Mouse (Mus musculus) adrenal gland, adult 2 months (tissue): ENCODE measurements at regions not wholly inside any gene's neighbourhood (a gene's known extent, or its start where the extent isn't known, plus 50 kb on each side); places are given as distances from the start of the nearest gene placed in this dataset.

Source experiments
- DNase-seq: peaks from one replicate; pipeline ENCODE4 v3.0.0; 2021

GRCm38 (mm10) chr13:37468304-37469178 lies 123.5 kb downstream of the Ly86 start:
- DNase-seq = no peak

- DNase-seq = no peak
Observed at GRCm38 (mm10) chr13:37470230-37470907, 125.4 kb downstream of the Ly86 start.

GRCm38 (mm10) chr13:37473359-37473758 lies 128.4 kb downstream of the Ly86 start:
- DNase-seq = no peak

- no peak for DNase-seq
Observed at GRCm38 (mm10) chr13:37475804-37476203, 130.8 kb downstream of the Ly86 start.

GRCm38 (mm10) chr13:37476256-37477053 lies 131.4 kb downstream of the Ly86 start:
- peak; percentile 19 for DNase-seq

GRCm38 (mm10) chr13:37477342-37477741 lies 132.3 kb downstream of the Ly86 start:
- DNase-seq = no peak

GRCm38 (mm10) chr13:37477749-37478548 lies 132.9 kb downstream of the Ly86 start:
- DNase-seq = peak; percentile 70

- no peak for DNase-seq
Observed at GRCm38 (mm10) chr13:37479182-37479691, 134.2 kb downstream of the Ly86 start.

- DNase-seq = no peak
Observed at GRCm38 (mm10) chr13:37481514-37481913, 136.5 kb downstream of the Ly86 start.

- peak; percentile 61 for DNase-seq
Observed at GRCm38 (mm10) chr13:37482038-37482437, 137.0 kb downstream of the Ly86 start.

- DNase-seq = peak; percentile 83
Observed at GRCm38 (mm10) chr13:37482589-37482988, 137.6 kb downstream of the Ly86 start.

- DNase-seq = peak; percentile 88
Observed at GRCm38 (mm10) chr13:37483010-37483855, 138.2 kb downstream of the Ly86 start.

- peak; percentile 77 for DNase-seq
Observed at GRCm38 (mm10) chr13:37484631-37485030, 139.6 kb downstream of the Ly86 start.

GRCm38 (mm10) chr13:37492115-37493001 lies 147.3 kb downstream of the Ly86 start:
- DNase-seq = peak; percentile 87

GRCm38 (mm10) chr13:37493331-37493730 lies 148.3 kb downstream of the Ly86 start:
- DNase-seq = no peak

- DNase-seq = no peak
Observed at GRCm38 (mm10) chr13:37495272-37495932, 150.4 kb downstream of the Ly86 start.

- DNase-seq = no peak
Observed at GRCm38 (mm10) chr13:37497986-37498385, 153.0 kb downstream of the Ly86 start.

GRCm38 (mm10) chr13:37500668-37501286 lies 155.8 kb downstream of the Ly86 start:
- no peak for DNase-seq
